Mouse (Mus musculus) embryonic facial prominence, embryonic 14.5 days (tissue): ENCODE data around the gene Olfr933. TPM values are rescaled to one million over a fixed set of nuclear protein-coding genes. Genes with fewer than 3 reads are reported as not detected.
A peak's percentile ranks its signal among the peaks of the same experiment; 100 is the strongest.

Experiments used
- ATAC-seq: fragments of 200-750 bp; cut with Nextera tagmentation; 2 replicates; pipeline ENCODE4 v1.8.0; 2017; ENCODE audit warnings: low read depth, moderate number of reproducible peaks, moderate TSS enrichment
- DNase-seq: peaks from one replicate; pipeline ENCODE4 v3.0.0-alpha.2; 2015; ENCODE audit warnings: low spot score
- H3K27ac ChIP-seq: fragments of 300-500 bp; sonication (generic); replicated peaks from 2 replicates; pipeline ENCODE4 v1.5.1; 2014; ENCODE audit warnings: low read depth, mild to moderate bottlenecking, low read length, moderate library complexity
- H3K27me3 ChIP-seq: fragments of 300-500 bp; sonication (generic); replicated peaks from 2 replicates; pipeline ENCODE4 v1.6.1; 2014; ENCODE audit warnings: low read length; ENCODE audit not compliant: control insufficient read depth, insufficient read depth
- H3K36me3 ChIP-seq: fragments of 300-500 bp; sonication (generic); 2 replicates; pipeline ENCODE4 v1.6.1; 2014; ENCODE audit warnings: low read length, mixed read lengths; ENCODE audit not compliant: control insufficient read depth, insufficient read depth
- H3K4me1 ChIP-seq: fragments of 300-500 bp; sonication (generic); 2 replicates; pipeline ENCODE4 v1.6.1; 2014; ENCODE audit warnings: antibody characterized with exemption, low read length; ENCODE audit not compliant: control insufficient read depth, insufficient read depth
- H3K4me2 ChIP-seq: fragments of 300-500 bp; sonication (generic); 2 replicates; pipeline ENCODE4 v1.6.1; 2014; ENCODE audit warnings: low read depth, mild to moderate bottlenecking, low read length, moderate library complexity, mixed read lengths
- H3K4me3 ChIP-seq: fragments of 300-500 bp; sonication (generic); 2 replicates; pipeline ENCODE4 v1.5.1; 2014; ENCODE audit warnings: low read depth, mild to moderate bottlenecking, low read length
- H3K9ac ChIP-seq: fragments of 300-500 bp; sonication (generic); 2 replicates; pipeline ENCODE4 v1.6.1; 2014; ENCODE audit warnings: low read depth, mild to moderate bottlenecking, low read length, moderate library complexity, mixed read lengths
- H3K9me3 ChIP-seq: fragments of 300-500 bp; sonication (generic); 2 replicates; pipeline ENCODE4 v1.6.1; 2016; ENCODE audit warnings: low read length; ENCODE audit not compliant: control insufficient read depth
- WGBS: fragments of 180-500 bp; shearing (Covaris S2); extraction: QIAGEN DNeasy Blood & Tissue Kit; methylation state at CpG from one replicate; pipeline ENCODE4 v1.1.7; 2014; 5-methylcytosine and 5-hydroxymethylcytosine counted together
- polyA plus RNA-seq: library from polyadenylated mRNA; unstranded; fragments of >200 nt; fragmentation: Nextera tagmentation; extraction: Ambion mirVana; gene quantifications from 2 replicates; pipeline ENCODE4 v1.2.1, GENCODE M21; 2014

The Olfr933 gene
- polyA plus RNA-seq: 0.10 TPM in 1 of 2 replicates, not detected in the other

GRCm38 (mm10) chr9:38972013-38972412 lies at the start of gene Olfr933:
TSS of gene Olfr933 (plus strand) at chr9:38972313.
- Histone ChIP-seq H3K27ac (no peak within 1 kb of the TSS), H3K4me1 (no peaks in the 10 kb centered on the region), H3K36me3 (no peaks in the 10 kb centered on the region), H3K4me2 (no peak within 1 kb of the TSS), H3K4me3 (no peak within 1 kb of the TSS), H3K9ac (no peak within 1 kb of the TSS), H3K27me3 (no peaks in the 10 kb centered on the region), H3K9me3 (no peaks in the 10 kb centered on the region)
- DNase-seq (no peak), ATAC-seq (no peak)
- 70% methylated on average over 4 of the region's 4 CpGs for WGBS

GRCm38 (mm10) chr9:38929509-38929908 lies 42.6 kb upstream of the Olfr933 start, which contains the start of gene Olfr930:
TSS of gene Olfr930 (plus strand) at chr9:38929809.
- Histone ChIP-seq H3K27ac (no peak within 1 kb of the TSS), H3K4me3 (no peak within 1 kb of the TSS), H3K36me3 (no peaks in the 10 kb centered on the region), H3K9ac (no peak within 1 kb of the TSS), H3K27me3 (no peaks in the 10 kb centered on the region), H3K4me1 (no peaks in the 10 kb centered on the region), H3K4me2 (no peak within 1 kb of the TSS), H3K9me3 (no peaks in the 10 kb centered on the region)
- DNase-seq: no peak
- ATAC-seq: no peak

GRCm38 (mm10) chr9:38953401-38954123 lies 18.6 kb upstream of the Olfr933 start:
- H3K9me3 ChIP-seq: no peaks in the 10 kb centered on the region
- H3K4me2 ChIP-seq: no peak overlapping the region
- H3K4me1 ChIP-seq: no peaks in the 10 kb centered on the region
- H3K27me3 ChIP-seq: no peaks in the 10 kb centered on the region
- H3K27ac ChIP-seq: no peak overlapping the region
- DNase-seq (no peak), ATAC-seq (no peak)
- H3K4me3 ChIP-seq: no peak overlapping the region
- 80% methylated on average over 7 of the region's 7 CpGs for WGBS
- no peak overlapping the region for H3K9ac ChIP-seq
- H3K36me3 ChIP-seq: no peaks in the 10 kb centered on the region

- DNase-seq (peak; percentile 3), ATAC-seq (no peak)
- H3K4me1 ChIP-seq: no peaks in the 10 kb centered on the region
- 82% methylated on average over 4 of the region's 4 CpGs for WGBS
- H3K27ac ChIP-seq: no peak overlapping the region
- no peak overlapping the region for H3K4me2 ChIP-seq
- H3K9ac ChIP-seq: no peak overlapping the region
- H3K27me3 ChIP-seq: no peaks in the 10 kb centered on the region
- H3K4me3 ChIP-seq: no peak overlapping the region
- no peaks in the 10 kb centered on the region for H3K36me3 ChIP-seq
- H3K9me3 ChIP-seq: no peaks in the 10 kb centered on the region
Observed at GRCm38 (mm10) chr9:38954124-38954416, 18.0 kb upstream of the Olfr933 start.

GRCm38 (mm10) chr9:38988215-38988614 lies 16.1 kb downstream of the Olfr933 start, which contains the start of gene Olfr934:
TSS of gene Olfr934 (minus strand) at chr9:38988315.
- Histone ChIP-seq H3K27ac (no peak within 1 kb of the TSS), H3K36me3 (no peaks in the 10 kb centered on the region), H3K9me3 (no peaks in the 10 kb centered on the region), H3K4me3 (no peak within 1 kb of the TSS), H3K4me2 (no peak within 1 kb of the TSS), H3K27me3 (no peaks in the 10 kb centered on the region), H3K4me1 (no peaks in the 10 kb centered on the region), H3K9ac (no peak within 1 kb of the TSS)
- WGBS: 90% methylated on average over 2 of the region's 2 CpGs
- ATAC-seq: no peak
- DNase-seq: no peak

- no peak within 1 kb of the TSS for H3K4me3 ChIP-seq
- DNase-seq: no peak
Observed at GRCm38 (mm10) chr9:38999583-38999982, 27.5 kb downstream of the Olfr933 start, which contains the start of gene Olfr935. TSS of gene Olfr935 (minus strand) at chr9:38999683.

GRCm38 (mm10) chr9:39023277-39023676 lies 51.2 kb downstream of the Olfr933 start, which contains the start of gene Olfr146:
TSS of gene Olfr146 (minus strand) at chr9:39023377.
- DNase-seq (no peak), ATAC-seq (no peak)
- Histone ChIP-seq H3K4me2 (no peak within 1 kb of the TSS), H3K4me3 (no peak within 1 kb of the TSS), H3K36me3 (no peaks in the 10 kb centered on the region), H3K27ac (no peak within 1 kb of the TSS), H3K4me1 (no peaks in the 10 kb centered on the region), H3K9me3 (no peaks in the 10 kb centered on the region), H3K9ac (no peak within 1 kb of the TSS), H3K27me3 (no peaks in the 10 kb centered on the region)
- 81% methylated on average over 1 of the region's 1 CpGs for WGBS

More at GRCm38 (mm10) chr9:38999583-38999982, 27.5 kb downstream of the Olfr933 start, which contains the start of gene Olfr935:
- H3K36me3 ChIP-seq: no peaks in the 10 kb centered on the region
- no peaks in the 10 kb centered on the region for H3K9me3 ChIP-seq
- H3K9ac ChIP-seq: no peak within 1 kb of the TSS
- H3K4me2 ChIP-seq: no peak within 1 kb of the TSS
- H3K27ac ChIP-seq: no peak within 1 kb of the TSS
- H3K4me1 ChIP-seq: no peaks in the 10 kb centered on the region
- WGBS: 72% methylated on average over 2 of the region's 2 CpGs
- H3K27me3 ChIP-seq: no peaks in the 10 kb centered on the region
- no peak for ATAC-seq
